Mouse (Mus musculus): ENCODE data around the gene Rtn4rl1.

- TF ChIP-seq CTCF (IDR thresholded peaks at IDR 0.05; ENCODE audit: borderline replicate concordance, insufficient read depth, low read depth, low read length) = no peak
- TF ChIP-seq POLR2A (IDR thresholded peaks at IDR 0.05; ENCODE audit: borderline replicate concordance, insufficient read depth, low read length) = no peak
Measured at GRCm38 (mm10) chr11:75172151-75173094, 21.2 kb upstream of the Rtn4rl1 start.

Data from cerebellum, adult 2 months (tissue).